Mouse (Mus musculus): ENCODE measurements at regions not wholly inside any gene's neighbourhood (a gene's known extent, or its start where the extent isn't known, plus 50 kb on each side); places are given as distances from the start of the nearest gene placed in this dataset. TPM values are rescaled to one million over a fixed set of nuclear protein-coding genes. Genes with fewer than 3 reads are reported as not detected.
A peak's percentile ranks its signal among the peaks of the same experiment; 100 is the strongest.

- peaks cover 3% of the 10 kb centered on the region; the same call in 1 of the 2 replicates for H3K4me1 ChIP-seq (ENCODE audit: control insufficient read depth, insufficient read depth, low read length)
- no peak for ATAC-seq (replicated peaks; ENCODE audit: insufficient number of reproducible peaks, low FRiP score, low TSS enrichment)
- H3K36me3 ChIP-seq (ENCODE audit: control insufficient read depth, insufficient read depth, low read length): no peaks in the 10 kb centered on the region
- no peak overlapping the region for H3K4me2 ChIP-seq
- no peaks in the 10 kb centered on the region for H3K9me3 ChIP-seq (replicated peaks; ENCODE audit: control insufficient read depth, low read length)
- WGBS (ENCODE audit: insufficient replicate concordance): 9% methylated on average over 7 of the region's 7 CpGs
- no peaks in the 10 kb centered on the region for H3K27me3 ChIP-seq (ENCODE audit: control insufficient read depth, insufficient read depth, low read length)
- no peak overlapping the region for H3K27ac ChIP-seq (ENCODE audit: low read depth, low read length)
- H3K9ac ChIP-seq (ENCODE audit: low read depth, low read length): no peak overlapping the region
- H3K4me3 ChIP-seq (ENCODE audit: low read depth, low read length): no peak overlapping the region
These were observed 76.3 kb upstream of the Pitrm1 start for GRCm38 (mm10) chr13:6471643-6472042.

- Histone ChIP-seq H3K4me3 (ENCODE audit: low read depth, low read length) (no peak overlapping the region), H3K9me3 (replicated peaks; ENCODE audit: control insufficient read depth, low read length) (no peaks in the 10 kb centered on the region), H3K27me3 (ENCODE audit: control insufficient read depth, insufficient read depth, low read length) (no peaks in the 10 kb centered on the region), H3K9ac (ENCODE audit: low read depth, low read length) (no peak overlapping the region), H3K36me3 (ENCODE audit: control insufficient read depth, insufficient read depth, low read length) (no peaks in the 10 kb centered on the region), H3K4me2 (no peak overlapping the region), H3K27ac (ENCODE audit: low read depth, low read length) (no peak overlapping the region), H3K4me1 (ENCODE audit: control insufficient read depth, insufficient read depth, low read length) (peaks cover 3% of the 10 kb centered on the region; the same call in 1 of the 2 replicates)
- no peak for ATAC-seq (replicated peaks; ENCODE audit: insufficient number of reproducible peaks, low FRiP score, low TSS enrichment)
- WGBS (ENCODE audit: insufficient replicate concordance): 73% methylated on average over 12 of the region's 12 CpGs
These were observed 74.4 kb upstream of the Pitrm1 start for GRCm38 (mm10) chr13:6473401-6474190.

- Histone ChIP-seq H3K4me1 (ENCODE audit: control insufficient read depth, insufficient read depth, low read length) (no peaks in the 10 kb centered on the region), H3K36me3 (ENCODE audit: control insufficient read depth, insufficient read depth, low read length) (no peaks in the 10 kb centered on the region), H3K9ac (ENCODE audit: low read depth, low read length) (no peak overlapping the region), H3K9me3 (replicated peaks; ENCODE audit: control insufficient read depth, low read length) (no peaks in the 10 kb centered on the region), H3K27me3 (ENCODE audit: control insufficient read depth, insufficient read depth, low read length) (no peaks in the 10 kb centered on the region), H3K4me3 (ENCODE audit: low read depth, low read length) (no peak overlapping the region), H3K4me2 (no peak overlapping the region), H3K27ac (ENCODE audit: low read depth, low read length) (no peak overlapping the region)
- ATAC-seq (replicated peaks; ENCODE audit: insufficient number of reproducible peaks, low FRiP score, low TSS enrichment): no peak
- 72% methylated on average over 6 of the region's 6 CpGs for WGBS (ENCODE audit: insufficient replicate concordance)
These were observed 68.3 kb upstream of the Pitrm1 start for GRCm38 (mm10) chr13:6479667-6480066.

- no peaks in the 10 kb centered on the region for H3K9me3 ChIP-seq (replicated peaks; ENCODE audit: control insufficient read depth, low read length)
- no peaks in the 10 kb centered on the region for H3K36me3 ChIP-seq (ENCODE audit: control insufficient read depth, insufficient read depth, low read length)
- no peak overlapping the region for H3K27ac ChIP-seq (ENCODE audit: low read depth, low read length)
- H3K27me3 ChIP-seq (ENCODE audit: control insufficient read depth, insufficient read depth, low read length): no peaks in the 10 kb centered on the region
- no peaks in the 10 kb centered on the region for H3K4me1 ChIP-seq (ENCODE audit: control insufficient read depth, insufficient read depth, low read length)
- no peak overlapping the region for H3K4me2 ChIP-seq
- no peak overlapping the region for H3K4me3 ChIP-seq (ENCODE audit: low read depth, low read length)
- ATAC-seq (replicated peaks; ENCODE audit: insufficient number of reproducible peaks, low FRiP score, low TSS enrichment): no peak
- no peak overlapping the region for H3K9ac ChIP-seq (ENCODE audit: low read depth, low read length)
These were observed 63.5 kb upstream of the Pitrm1 start for GRCm38 (mm10) chr13:6484418-6484817.

- no peak for ATAC-seq (replicated peaks; ENCODE audit: insufficient number of reproducible peaks, low FRiP score, low TSS enrichment)
- Histone ChIP-seq H3K4me2 (no peak overlapping the region), H3K9me3 (replicated peaks; ENCODE audit: control insufficient read depth, low read length) (no peaks in the 10 kb centered on the region), H3K27me3 (ENCODE audit: control insufficient read depth, insufficient read depth, low read length) (no peaks in the 10 kb centered on the region), H3K27ac (ENCODE audit: low read depth, low read length) (no peak overlapping the region), H3K4me1 (ENCODE audit: control insufficient read depth, insufficient read depth, low read length) (no peaks in the 10 kb centered on the region), H3K4me3 (ENCODE audit: low read depth, low read length) (no peak overlapping the region), H3K36me3 (ENCODE audit: control insufficient read depth, insufficient read depth, low read length) (no peaks in the 10 kb centered on the region), H3K9ac (ENCODE audit: low read depth, low read length) (no peak overlapping the region)
- WGBS (ENCODE audit: insufficient replicate concordance): 73% methylated on average over 3 of the region's 3 CpGs
These were observed 60.1 kb upstream of the Pitrm1 start for GRCm38 (mm10) chr13:6487837-6488236.

- ATAC-seq (replicated peaks; ENCODE audit: insufficient number of reproducible peaks, low FRiP score, low TSS enrichment): 0 out of 2 replicates have a peak, but pooled peaks have one; percentile 55
- no peaks in the 10 kb centered on the region for H3K27me3 ChIP-seq (ENCODE audit: control insufficient read depth, insufficient read depth, low read length)
- H3K4me2 ChIP-seq: no peak overlapping the region
- H3K9ac ChIP-seq (ENCODE audit: low read depth, low read length): no peak overlapping the region
- no peaks in the 10 kb centered on the region for H3K9me3 ChIP-seq (replicated peaks; ENCODE audit: control insufficient read depth, low read length)
- no peaks in the 10 kb centered on the region for H3K36me3 ChIP-seq (ENCODE audit: control insufficient read depth, insufficient read depth, low read length)
- WGBS (ENCODE audit: insufficient replicate concordance): 46% methylated on average over 5 of the region's 5 CpGs
- no peaks in the 10 kb centered on the region for H3K4me1 ChIP-seq (ENCODE audit: control insufficient read depth, insufficient read depth, low read length)
- no peak overlapping the region for H3K27ac ChIP-seq (ENCODE audit: low read depth, low read length)
- H3K4me3 ChIP-seq (ENCODE audit: low read depth, low read length): no peak overlapping the region
These were observed 54.9 kb upstream of the Pitrm1 start for GRCm38 (mm10) chr13:6492916-6493619.

Small RNA genes lying in the stretch of these regions (microRNA-seq; reads per million reads assigned to microRNA genes)
- not detected for gene Gm26259 (ENCODE audit: borderline number of aligned reads)
